Mouse (Mus musculus) right cerebral cortex, postnatal 14 days (tissue): Measurements from ENCODE around the gene Zfp524.
"Not testable (repeated sequence)": the region's sequence is repeated elsewhere in the genome, so short reads cannot be mapped to it uniquely, and the experiment has no call there.

Experiments
- DNase-seq: peaks from one replicate; pipeline ENCODE4 v3.0.0; 2022

Zfp524 gene

GRCm38 (mm10) chr7:5016057-5016456 lies 1.8 kb downstream of the Zfp524 start:
- no peak for DNase-seq

DNA sequence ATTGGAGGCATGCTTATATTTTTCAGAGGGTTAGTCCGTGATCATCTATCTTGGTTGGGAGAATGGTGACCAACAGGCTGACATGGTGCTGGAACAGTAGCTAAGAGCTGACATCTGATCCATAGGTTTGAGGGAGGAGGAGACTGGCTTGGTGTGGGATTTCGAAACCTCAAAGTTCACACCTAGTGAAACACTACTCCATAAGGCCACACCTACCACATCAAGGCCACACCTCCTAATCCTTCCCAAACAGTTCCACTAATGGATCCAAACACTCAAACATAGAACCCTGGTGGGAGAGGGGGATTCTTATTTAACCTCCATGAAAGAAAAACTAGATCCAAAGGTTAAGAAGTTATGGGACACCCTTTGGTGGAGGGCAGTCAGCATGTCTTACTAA lies 2.7 kb downstream of the Zfp524 start:
- DNase-seq, result no peak

DNA sequence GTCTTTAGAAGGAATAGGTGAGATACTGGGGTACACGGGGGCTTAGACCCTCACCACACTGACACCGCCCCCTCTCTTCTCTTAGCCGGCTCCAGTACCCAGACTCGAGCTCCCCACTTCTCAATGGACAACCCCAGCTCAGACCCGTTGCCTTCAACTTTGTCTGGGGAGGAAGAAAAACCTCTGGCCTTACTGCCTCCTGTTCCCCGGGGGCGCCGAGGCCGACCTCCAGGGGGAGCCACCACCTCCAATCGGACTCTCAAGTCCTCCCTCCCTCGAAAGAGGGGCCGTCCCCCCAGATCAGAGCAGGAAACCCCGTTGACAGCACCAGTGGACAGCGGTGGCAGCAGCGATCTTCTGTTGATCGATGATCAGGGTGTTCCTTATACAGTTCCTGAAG lies 3.1 kb downstream of the Zfp524 start:
- peak; percentile 47 for DNase-seq

DNA sequence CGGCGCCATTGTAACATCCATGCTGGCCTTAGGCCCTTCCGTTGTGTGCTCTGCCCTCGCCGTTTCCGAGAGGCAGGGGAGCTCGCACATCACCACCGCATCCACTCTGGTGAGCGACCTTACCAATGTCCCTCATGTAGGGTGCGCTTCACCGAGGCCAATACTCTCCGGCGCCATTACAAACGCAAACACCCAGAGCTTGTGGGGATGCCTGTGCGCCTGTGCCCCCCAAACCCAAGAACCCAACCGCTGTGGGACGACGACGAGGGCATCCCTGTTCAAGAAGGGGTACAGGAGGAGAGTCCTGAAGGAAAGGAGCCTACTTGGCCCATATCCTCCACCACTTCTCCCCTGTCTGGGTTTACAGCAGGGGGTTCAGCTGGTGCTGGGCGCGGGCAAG lies 3.7 kb downstream of the Zfp524 start:
- no peak for DNase-seq

- DNase-seq, result not testable (repeated sequence)
Measured at GRCm38 (mm10) chr7:5019576-5019975, 5.4 kb downstream of the Zfp524 start.

- DNase-seq, result peak; percentile 100
Measured at GRCm38 (mm10) chr7:5020000-5020681, 5.9 kb downstream of the Zfp524 start, which contains the start of the genes Zfp865 and Ccdc106. Gene Zfp865 (plus strand): TSS chr7:5020376. Gene Ccdc106 (plus strand): TSS chr7:5020553.

DNA sequence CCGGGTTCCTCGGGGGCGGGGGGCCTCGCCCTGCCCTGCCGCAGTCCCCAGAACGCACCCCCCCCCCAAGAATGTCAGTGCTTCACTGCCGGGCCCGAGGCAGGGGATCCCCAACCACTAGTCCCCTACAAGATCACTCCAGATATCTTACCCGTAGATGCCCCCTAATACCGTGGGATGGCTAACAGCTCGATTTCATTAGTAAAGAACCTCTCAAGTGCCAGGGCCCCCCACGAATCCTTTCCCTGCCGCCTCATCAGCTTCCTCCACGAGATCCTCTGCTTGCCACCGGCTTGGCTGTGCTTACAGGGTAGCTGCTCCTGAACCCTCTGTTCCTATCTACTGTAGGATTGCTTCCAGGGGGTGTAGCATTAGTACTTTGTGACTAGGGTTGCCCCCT lies 6.5 kb downstream of the Zfp524 start:
- no peak for DNase-seq

GRCm38 (mm10) chr7:5021197-5021596 lies 7.0 kb downstream of the Zfp524 start:
- no peak for DNase-seq

DNA sequence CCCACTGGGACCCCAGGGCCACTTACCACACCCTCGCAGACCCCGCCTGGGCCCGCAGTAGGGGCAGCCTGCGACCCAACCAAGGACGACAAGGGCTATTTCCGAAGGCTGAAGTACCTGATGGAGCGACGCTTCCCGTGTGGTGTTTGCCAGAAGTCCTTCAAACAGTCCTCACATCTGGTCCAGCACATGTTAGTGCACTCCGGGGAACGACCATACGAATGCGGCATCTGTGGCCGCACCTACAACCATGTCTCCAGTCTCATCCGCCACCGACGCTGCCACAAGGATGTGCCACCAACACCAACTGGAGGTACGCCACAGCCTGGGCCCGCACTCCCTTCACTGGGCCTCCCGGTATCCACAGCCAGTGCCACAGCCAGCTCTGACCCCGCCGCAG lies 15.3 kb downstream of the Zfp524 start:
- no peak for DNase-seq

GRCm38 (mm10) chr7:5029946-5030345 lies 15.7 kb downstream of the Zfp524 start:
- no peak for DNase-seq

GRCm38 (mm10) chr7:5030554-5031275 lies 16.5 kb downstream of the Zfp524 start:
- no peak for DNase-seq

GRCm38 (mm10) chr7:5031496-5031895 lies 17.3 kb downstream of the Zfp524 start:
- DNase-seq, result no peak

DNA sequence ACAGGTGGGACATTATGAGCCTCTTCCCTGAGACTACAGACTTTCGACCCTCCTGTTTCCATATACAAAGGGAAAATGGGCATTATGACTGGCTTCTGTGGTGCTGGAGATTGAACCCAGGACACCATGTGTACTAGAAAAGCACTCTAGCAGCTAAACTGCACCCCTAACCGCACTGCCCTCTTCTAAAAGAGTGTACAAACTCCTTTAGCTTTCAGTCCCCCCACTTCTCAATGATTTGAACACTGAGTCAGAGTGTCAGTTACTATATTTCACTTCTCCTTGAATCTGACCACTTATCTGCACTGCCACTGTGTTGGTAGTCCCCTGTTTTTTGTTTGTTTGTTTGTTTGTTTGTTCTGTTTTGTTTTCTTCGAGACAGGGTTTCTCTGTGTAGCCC lies 19.6 kb downstream of the Zfp524 start, which contains the start of gene 4632433K11Rik:
TSS of gene 4632433K11Rik (plus strand) at position 301 of the 400 bp plus-strand sequence.
- DNase-seq, result no peak

GRCm38 (mm10) chr7:5035628-5036027 lies 21.4 kb downstream of the Zfp524 start:
- no peak for DNase-seq

- DNase-seq, result no peak
Measured at GRCm38 (mm10) chr7:5036136-5036535, 21.9 kb downstream of the Zfp524 start.

GRCm38 (mm10) chr7:5037026-5037425 lies 22.8 kb downstream of the Zfp524 start:
- DNase-seq, result no peak

GRCm38 (mm10) chr7:5037467-5037866 lies 23.3 kb downstream of the Zfp524 start:
- no peak for DNase-seq

DNA sequence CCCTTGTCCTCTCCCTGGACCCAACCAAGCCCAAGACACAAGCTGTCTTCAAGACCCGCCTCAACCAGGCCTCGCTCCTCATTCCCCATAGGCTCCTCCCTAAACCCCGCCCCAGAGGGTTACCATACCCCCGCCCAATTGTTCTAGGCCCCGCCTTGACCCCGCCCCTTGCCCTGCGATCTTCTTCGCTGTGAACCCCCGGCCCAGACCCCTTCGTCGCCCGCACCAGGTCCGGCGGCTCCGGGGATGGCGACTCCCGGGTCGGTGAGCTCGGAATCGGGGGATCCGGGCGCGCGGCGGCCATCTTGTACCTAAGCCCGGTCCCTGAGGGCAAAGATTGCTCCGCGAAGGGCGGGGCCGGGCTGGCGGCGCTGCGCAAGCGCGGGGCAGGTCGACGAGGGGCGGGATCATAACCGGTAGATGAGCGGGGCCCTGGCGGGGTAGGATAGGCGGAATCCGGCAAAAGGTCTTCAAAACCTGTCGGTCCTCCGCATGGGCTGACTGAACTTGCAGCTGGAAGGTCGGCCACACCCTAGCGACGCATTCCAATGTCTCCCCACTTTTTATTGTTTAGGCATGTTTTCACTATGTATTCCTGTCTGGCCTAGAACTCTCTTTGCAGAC lies 24.0 kb downstream of the Zfp524 start, which contains the start of gene Zfp784:
TSS of gene Zfp784 (minus strand) at position 338 of the 624 bp plus-strand sequence.
- peak; percentile 93 for DNase-seq

GRCm38 (mm10) chr7:5038940-5039339 lies 24.7 kb downstream of the Zfp524 start:
- DNase-seq, result no peak

DNA sequence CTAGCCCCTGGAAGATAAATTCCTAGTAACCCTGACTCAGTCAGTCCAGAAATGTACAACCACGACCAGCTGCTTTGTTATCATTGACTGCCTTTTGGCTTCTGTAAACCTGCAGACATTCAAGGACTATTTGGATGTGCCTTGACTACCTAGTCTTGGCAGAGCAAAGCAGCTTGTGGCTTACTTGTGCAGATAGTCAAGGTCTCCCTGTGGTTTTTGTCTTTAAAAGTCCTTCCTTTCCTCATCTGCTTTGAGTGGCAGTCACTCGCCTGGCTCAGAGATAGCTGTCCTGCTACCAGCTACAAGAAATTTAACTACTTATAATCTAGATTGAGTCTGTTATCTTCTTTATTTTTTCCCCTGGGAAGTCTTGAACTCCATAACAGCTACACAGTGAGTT lies 30.8 kb downstream of the Zfp524 start:
- no peak for DNase-seq

- no peak for DNase-seq
Measured at GRCm38 (mm10) chr7:5046112-5046511, 31.9 kb downstream of the Zfp524 start.

DNA sequence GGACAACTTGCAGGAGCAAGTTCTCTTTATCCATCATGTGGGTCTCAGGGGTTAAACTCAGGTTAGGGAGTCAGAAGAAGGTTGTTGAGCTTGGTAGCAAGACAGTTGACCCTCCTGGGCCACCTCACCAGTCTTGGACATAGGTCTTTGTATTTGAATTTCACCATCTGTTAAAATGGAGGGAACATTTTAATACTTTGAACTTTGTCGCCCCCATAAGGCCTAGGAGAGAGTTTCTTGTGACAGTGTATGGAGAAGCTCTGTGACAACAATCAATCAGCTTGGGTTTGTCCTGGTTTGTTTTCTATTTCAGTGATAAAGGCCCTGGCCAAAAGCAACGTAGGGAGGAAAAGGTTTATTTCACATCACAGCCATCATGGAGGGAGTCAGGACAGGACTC lies 33.1 kb downstream of the Zfp524 start:
- no peak for DNase-seq
